Mouse (Mus musculus): Measurements from ENCODE around the gene Rundc3b. TPM values are rescaled to one million over a fixed set of nuclear protein-coding genes. Genes with fewer than 3 reads are reported as not detected.
A peak's percentile ranks its signal among the peaks of the same experiment; 100 is the strongest.

Gene Rundc3b
- polyA plus RNA-seq, 1 experiment from 2014 or later = 42.5 TPM

- Histone ChIP-seq H3K27me3 (no peaks in the 10 kb centered on the region), H3K4me2 (peak overlapping the region; percentile 72), H3K9ac (peak overlapping the region; percentile 97), H3K27ac (replicated peaks) (peak overlapping the region; percentile 94), H3K4me3 (peak overlapping the region; percentile 89), H3K36me3 (no peaks in the 10 kb centered on the region), H3K4me1 (replicated peaks) (0 out of 2 replicates have a peak, but pooled peaks cover 6% of the 10 kb centered on the region), H3K9me3 (no peaks in the 10 kb centered on the region)
- under 1% methylated on average over 43 of the region's 49 CpGs for WGBS
- peak; percentile 73; the same call in 1 of the 2 replicates for ATAC-seq (ENCODE audit: low FRiP score, low read depth)
These were observed 619 bp downstream of the Rundc3b start for GRCm38 (mm10) chr5:8622071-8622595.

- Histone ChIP-seq H3K36me3 (no peaks in the 10 kb centered on the region), H3K9me3 (no peaks in the 10 kb centered on the region), H3K9ac (no peak overlapping the region), H3K27ac (replicated peaks) (no peak overlapping the region), H3K27me3 (no peaks in the 10 kb centered on the region), H3K4me2 (no peak overlapping the region), H3K4me1 (replicated peaks) (no peaks in the 10 kb centered on the region), H3K4me3 (no peak overlapping the region)
- no peak for ATAC-seq (ENCODE audit: low FRiP score, low read depth)
- 13% methylated on average over 3 of the region's 3 CpGs for WGBS
These were observed 51.6 kb downstream of the Rundc3b start for GRCm38 (mm10) chr5:8571118-8571517.

- no peak overlapping the region for H3K9ac ChIP-seq
- no peaks in the 10 kb centered on the region for H3K36me3 ChIP-seq
- no peaks in the 10 kb centered on the region for H3K27me3 ChIP-seq
- H3K4me1 ChIP-seq (replicated peaks) = no peaks in the 10 kb centered on the region
- H3K4me3 ChIP-seq = no peak overlapping the region
- no peak overlapping the region for H3K27ac ChIP-seq (replicated peaks)
- no peak for ATAC-seq (ENCODE audit: low FRiP score, low read depth)
- 56% methylated on average over 3 of the region's 3 CpGs for WGBS
- no peaks in the 10 kb centered on the region for H3K9me3 ChIP-seq
- no peak overlapping the region for H3K4me2 ChIP-seq
These were observed 55.9 kb downstream of the Rundc3b start for GRCm38 (mm10) chr5:8566867-8567266.

- Histone ChIP-seq H3K9me3 (no peaks in the 10 kb centered on the region), H3K4me2 (no peak overlapping the region)
These were observed 78.2 kb downstream of the Rundc3b start for GRCm38 (mm10) chr5:8544512-8544911.

GRCm38 (mm10) chr5:8542631-8543207 is 80.0 kb downstream of the Rundc3b start:
- Histone ChIP-seq H3K27ac (replicated peaks) (no peak overlapping the region), H3K27me3 (no peaks in the 10 kb centered on the region), H3K4me3 (no peak overlapping the region), H3K4me2 (no peak overlapping the region), H3K9me3 (no peaks in the 10 kb centered on the region), H3K9ac (no peak overlapping the region), H3K36me3 (no peaks in the 10 kb centered on the region), H3K4me1 (replicated peaks) (no peaks in the 10 kb centered on the region)
- 36% methylated on average over 3 of the region's 3 CpGs for WGBS
- no peak for ATAC-seq (ENCODE audit: low FRiP score, low read depth)

More at GRCm38 (mm10) chr5:8544512-8544911, 78.2 kb downstream of the Rundc3b start:
- H3K4me1 ChIP-seq (replicated peaks) = no peaks in the 10 kb centered on the region
- no peak overlapping the region for H3K9ac ChIP-seq
- no peak for ATAC-seq (ENCODE audit: low FRiP score, low read depth)
- H3K27ac ChIP-seq (replicated peaks) = no peak overlapping the region
- no peaks in the 10 kb centered on the region for H3K27me3 ChIP-seq
- peaks cover 6% of the 10 kb centered on the region; the same call in 1 of the 2 replicates for H3K36me3 ChIP-seq
- 81% methylated on average over 1 of the region's 5 CpGs for WGBS
- H3K4me3 ChIP-seq = no peak overlapping the region

GRCm38 (mm10) chr5:8541120-8542117 is 81.3 kb downstream of the Rundc3b start:
- Histone ChIP-seq H3K36me3 (no peaks in the 10 kb centered on the region), H3K4me3 (no peak overlapping the region), H3K27me3 (no peaks in the 10 kb centered on the region), H3K4me2 (no peak overlapping the region), H3K9ac (no peak overlapping the region), H3K9me3 (no peaks in the 10 kb centered on the region), H3K27ac (replicated peaks) (no peak overlapping the region), H3K4me1 (replicated peaks) (no peaks in the 10 kb centered on the region)
- 75% methylated on average over 7 of the region's 7 CpGs for WGBS
- no peak for ATAC-seq (ENCODE audit: low FRiP score, low read depth)

- H3K9ac ChIP-seq = no peak overlapping the region
- H3K27ac ChIP-seq (replicated peaks) = no peak overlapping the region
- ATAC-seq (ENCODE audit: low FRiP score, low read depth) = no peak
- no peak overlapping the region for H3K4me3 ChIP-seq
- WGBS = 51% methylated on average over 3 of the region's 3 CpGs
- H3K4me2 ChIP-seq = no peak overlapping the region
- H3K9me3 ChIP-seq = no peaks in the 10 kb centered on the region
- no peaks in the 10 kb centered on the region for H3K4me1 ChIP-seq (replicated peaks)
- H3K27me3 ChIP-seq = no peaks in the 10 kb centered on the region
- peaks cover 4% of the 10 kb centered on the region; the same call in 1 of the 2 replicates for H3K36me3 ChIP-seq
These were observed 103.7 kb downstream of the Rundc3b start for GRCm38 (mm10) chr5:8519006-8519405.

GRCm38 (mm10) chr5:8491778-8492177 is 131.0 kb downstream of the Rundc3b start:
- no peaks in the 10 kb centered on the region for H3K27me3 ChIP-seq
- ATAC-seq (ENCODE audit: low FRiP score, low read depth) = no peak
- H3K4me3 ChIP-seq = no peak overlapping the region
- H3K4me2 ChIP-seq = no peak overlapping the region
- no peaks in the 10 kb centered on the region for H3K4me1 ChIP-seq (replicated peaks)
- no peak overlapping the region for H3K27ac ChIP-seq (replicated peaks)
- no peaks in the 10 kb centered on the region for H3K9me3 ChIP-seq
- no peak overlapping the region for H3K9ac ChIP-seq
- H3K36me3 ChIP-seq = no peaks in the 10 kb centered on the region
- WGBS = 85% methylated on average over 4 of the region's 4 CpGs

GRCm38 (mm10) chr5:8489471-8490110 is 133.2 kb downstream of the Rundc3b start:
- Histone ChIP-seq H3K4me1 (replicated peaks) (no peaks in the 10 kb centered on the region), H3K36me3 (no peaks in the 10 kb centered on the region), H3K4me3 (no peak overlapping the region), H3K9ac (no peak overlapping the region), H3K27ac (replicated peaks) (no peak overlapping the region), H3K27me3 (no peaks in the 10 kb centered on the region), H3K4me2 (no peak overlapping the region), H3K9me3 (no peaks in the 10 kb centered on the region)
- WGBS = 31% methylated on average over 6 of the region's 6 CpGs
- peak; percentile 80 for ATAC-seq (ENCODE audit: low FRiP score, low read depth)

- no peak for ATAC-seq (ENCODE audit: low FRiP score, low read depth)
- Histone ChIP-seq H3K36me3 (no peaks in the 10 kb centered on the region), H3K4me3 (no peak overlapping the region), H3K27me3 (no peaks in the 10 kb centered on the region), H3K4me1 (replicated peaks) (no peaks in the 10 kb centered on the region), H3K27ac (replicated peaks) (no peak overlapping the region), H3K9ac (no peak overlapping the region), H3K9me3 (no peaks in the 10 kb centered on the region), H3K4me2 (no peak overlapping the region)
- 32% methylated on average over 2 of the region's 2 CpGs for WGBS
These were observed 134.0 kb downstream of the Rundc3b start for GRCm38 (mm10) chr5:8488701-8489297.

GRCm38 (mm10) chr5:8487989-8488700 is 134.6 kb downstream of the Rundc3b start:
- Histone ChIP-seq H3K4me1 (replicated peaks) (no peaks in the 10 kb centered on the region), H3K4me3 (no peak overlapping the region), H3K27me3 (no peaks in the 10 kb centered on the region), H3K9ac (no peak overlapping the region), H3K27ac (replicated peaks) (no peak overlapping the region), H3K36me3 (no peaks in the 10 kb centered on the region), H3K9me3 (no peaks in the 10 kb centered on the region), H3K4me2 (no peak overlapping the region)
- ATAC-seq (ENCODE audit: low FRiP score, low read depth) = peak; percentile 59
- 34% methylated on average over 4 of the region's 4 CpGs for WGBS

Data from hindbrain, embryonic 15.5 days (tissue).